Mouse (Mus musculus) kidney, postnatal 0 days (tissue): ENCODE measurements at regions not wholly inside any gene's neighbourhood (a gene's known extent, or its start where the extent isn't known, plus 50 kb on each side); places are given as distances from the start of the nearest gene placed in this dataset.
A peak's percentile ranks its signal among the peaks of the same experiment; 100 is the strongest.

Experiments
- ATAC-seq: fragments of 200-750 bp; cut with Nextera tagmentation; replicated peaks from 2 replicates; pipeline ENCODE4 v1.8.0; 2017; ENCODE audit warnings: low read depth, moderate number of reproducible peaks, moderate TSS enrichment, moderate library complexity; ENCODE audit not compliant: low FRiP score
- DNase-seq: peaks from one replicate; pipeline ENCODE4 v3.0.0-alpha.2; 2016; ENCODE audit warnings: low spot score
- H3K27ac ChIP-seq: fragments of 300-500 bp; sonication (generic); 2 replicates; pipeline ENCODE4 v1.5.1; 2014; ENCODE audit warnings: mild to moderate bottlenecking
- H3K27me3 ChIP-seq: fragments of 300-500 bp; sonication (generic); 2 replicates; pipeline ENCODE4 v1.6.1; 2014; ENCODE audit warnings: low read length, mixed read lengths; ENCODE audit not compliant: insufficient read depth
- H3K36me3 ChIP-seq: fragments of 300-500 bp; sonication (generic); 2 replicates; pipeline ENCODE4 v1.6.1; 2014; ENCODE audit warnings: low read length, mixed read lengths; ENCODE audit not compliant: insufficient read depth
- H3K4me1 ChIP-seq: fragments of 300-500 bp; sonication (generic); replicated peaks from 2 replicates; pipeline ENCODE4 v1.6.1; 2014; ENCODE audit warnings: antibody characterized with exemption, low read length, mixed read lengths; ENCODE audit not compliant: insufficient read depth
- H3K4me2 ChIP-seq: fragments of 300-500 bp; sonication (generic); 2 replicates; pipeline ENCODE4 v1.6.1; 2014; ENCODE audit warnings: mild to moderate bottlenecking, low read length, moderate library complexity, mixed read lengths
- H3K4me3 ChIP-seq: fragments of 300-500 bp; sonication (generic); replicated peaks from 2 replicates; pipeline ENCODE4 v1.5.1; 2014; ENCODE audit warnings: low read depth, low read length
- H3K9ac ChIP-seq: fragments of 300-500 bp; sonication (generic); 2 replicates; pipeline ENCODE4 v1.6.1; 2014; ENCODE audit warnings: low read depth, low read length
- H3K9me3 ChIP-seq: fragments of 300-500 bp; sonication (generic); replicated peaks from 2 replicates; pipeline ENCODE4 v1.6.1; 2016; ENCODE audit warnings: low read length, inconsistent platforms, mixed read lengths
- CTCF ChIP-seq: IDR thresholded peaks from 2 replicates; pipeline ENCODE4 v1.5.1; 2016; ENCODE audit warnings: antibody characterized with exemption, low read depth, mild to moderate bottlenecking, moderate library complexity
- WGBS: fragments of 180-500 bp; shearing (Covaris S2); extraction: QIAGEN DNeasy Blood & Tissue Kit; methylation state at CpG from one replicate; pipeline ENCODE4 v1.1.7; 2014; 5-methylcytosine and 5-hydroxymethylcytosine counted together

- Histone ChIP-seq H3K27ac (no peak overlapping the region), H3K4me2 (no peak overlapping the region), H3K4me3 (no peak overlapping the region), H3K4me1 (no peaks in the 10 kb centered on the region), H3K27me3 (no peaks in the 10 kb centered on the region), H3K9me3 (no peaks in the 10 kb centered on the region), H3K36me3 (no peaks in the 10 kb centered on the region), H3K9ac (no peak overlapping the region)
- no peak for ATAC-seq
- TF ChIP-seq CTCF: no peak
- WGBS: 88% methylated on average over 3 of the region's 3 CpGs
- no peak for DNase-seq
Observed at GRCm38 (mm10) chr14:28626951-28627350, 122.4 kb downstream of the Wnt5a start.

DNA sequence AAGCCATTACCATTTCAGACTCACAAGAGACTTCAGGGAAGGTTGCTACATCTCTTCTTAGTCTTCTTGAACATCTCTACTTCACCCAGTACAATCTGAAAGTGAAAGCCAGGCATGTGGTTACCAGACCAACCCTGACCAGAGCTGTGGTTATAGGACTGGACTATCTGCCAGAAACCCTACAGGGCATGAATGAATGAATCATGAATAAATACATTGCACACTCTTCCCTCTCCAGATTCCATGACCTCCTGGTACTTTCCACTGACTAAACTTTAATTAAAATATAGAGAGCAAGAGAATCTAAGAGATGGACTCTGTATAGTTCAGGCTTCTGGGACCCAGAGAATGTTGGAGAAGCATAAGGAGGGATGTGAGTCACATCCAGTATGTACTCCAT is 130.6 kb downstream of the Wnt5a start:
- Histone ChIP-seq H3K4me2 (no peak overlapping the region), H3K27ac (no peak overlapping the region), H3K9me3 (no peaks in the 10 kb centered on the region), H3K36me3 (no peaks in the 10 kb centered on the region), H3K9ac (no peak overlapping the region), H3K4me3 (no peak overlapping the region), H3K4me1 (no peaks in the 10 kb centered on the region), H3K27me3 (no peaks in the 10 kb centered on the region)
- ATAC-seq (no peak), DNase-seq (no peak)
- no peak for TF ChIP-seq CTCF

GRCm38 (mm10) chr14:28639056-28639455 is 134.5 kb downstream of the Wnt5a start:
- no peak for TF ChIP-seq CTCF
- H3K4me2 ChIP-seq: no peak overlapping the region
- no peak for ATAC-seq
- no peak for DNase-seq
- H3K36me3 ChIP-seq: no peaks in the 10 kb centered on the region
- 73% methylated on average over 5 of the region's 5 CpGs for WGBS
- H3K4me3 ChIP-seq: no peak overlapping the region
- no peaks in the 10 kb centered on the region for H3K4me1 ChIP-seq
- H3K9me3 ChIP-seq: no peaks in the 10 kb centered on the region
- H3K27ac ChIP-seq: no peak overlapping the region
- H3K27me3 ChIP-seq: no peaks in the 10 kb centered on the region
- no peak overlapping the region for H3K9ac ChIP-seq

DNA sequence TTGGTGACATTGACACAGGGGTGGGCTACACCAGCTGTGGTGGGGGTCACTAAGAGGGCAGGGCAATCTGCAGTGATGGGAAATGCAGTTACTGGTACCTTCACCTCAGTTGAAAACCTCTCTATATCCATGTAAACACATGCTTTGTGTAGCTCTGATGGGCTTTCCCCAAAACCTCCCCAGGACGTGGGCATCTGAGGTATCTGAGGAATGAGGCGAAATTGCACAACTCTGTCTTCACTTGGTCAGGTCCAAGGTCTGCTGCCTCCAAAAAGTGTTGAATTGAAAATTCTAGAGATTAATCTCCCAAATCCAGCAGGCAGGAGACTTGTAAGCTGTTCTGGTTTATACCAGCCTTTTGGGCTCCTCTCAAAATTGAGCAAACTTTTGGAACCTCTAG is 141.3 kb downstream of the Wnt5a start:
- no peak for DNase-seq
- no peak for TF ChIP-seq CTCF
- H3K9me3 ChIP-seq: no peaks in the 10 kb centered on the region
- H3K27me3 ChIP-seq: no peaks in the 10 kb centered on the region
- 78% methylated on average over 2 of the region's 2 CpGs for WGBS
- no peak for ATAC-seq
- no peaks in the 10 kb centered on the region for H3K36me3 ChIP-seq
- H3K4me1 ChIP-seq: no peaks in the 10 kb centered on the region
- H3K27ac ChIP-seq: no peak overlapping the region
- H3K4me3 ChIP-seq: no peak overlapping the region
- H3K4me2 ChIP-seq: no peak overlapping the region
- H3K9ac ChIP-seq: no peak overlapping the region

DNA sequence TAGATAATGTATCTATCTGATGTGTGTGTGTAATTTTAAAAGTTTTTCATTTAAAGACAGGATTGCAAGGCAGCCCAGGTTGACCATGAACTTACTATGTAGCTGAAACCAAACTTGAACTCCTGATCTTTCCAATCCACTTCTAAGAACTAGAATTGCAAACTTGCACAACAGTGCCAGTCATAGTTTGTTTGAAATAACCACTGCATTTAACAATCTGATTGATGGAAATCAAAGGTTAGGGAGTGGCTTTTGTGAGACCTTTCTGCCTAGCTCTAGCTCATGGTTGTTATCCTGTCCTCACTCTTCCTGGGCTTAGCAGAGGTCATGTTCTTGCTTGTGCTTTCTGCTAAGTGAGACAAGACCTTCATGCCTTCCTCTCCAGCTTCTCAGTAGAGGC is 144.9 kb downstream of the Wnt5a start:
- H3K4me1 ChIP-seq: no peaks in the 10 kb centered on the region
- TF ChIP-seq CTCF: no peak
- H3K27me3 ChIP-seq: no peaks in the 10 kb centered on the region
- no peak overlapping the region for H3K9ac ChIP-seq
- H3K4me2 ChIP-seq: no peak overlapping the region
- no peaks in the 10 kb centered on the region for H3K36me3 ChIP-seq
- no peak overlapping the region for H3K4me3 ChIP-seq
- ATAC-seq (no peak), DNase-seq (no peak)
- no peaks in the 10 kb centered on the region for H3K9me3 ChIP-seq
- H3K27ac ChIP-seq: no peak overlapping the region

DNA sequence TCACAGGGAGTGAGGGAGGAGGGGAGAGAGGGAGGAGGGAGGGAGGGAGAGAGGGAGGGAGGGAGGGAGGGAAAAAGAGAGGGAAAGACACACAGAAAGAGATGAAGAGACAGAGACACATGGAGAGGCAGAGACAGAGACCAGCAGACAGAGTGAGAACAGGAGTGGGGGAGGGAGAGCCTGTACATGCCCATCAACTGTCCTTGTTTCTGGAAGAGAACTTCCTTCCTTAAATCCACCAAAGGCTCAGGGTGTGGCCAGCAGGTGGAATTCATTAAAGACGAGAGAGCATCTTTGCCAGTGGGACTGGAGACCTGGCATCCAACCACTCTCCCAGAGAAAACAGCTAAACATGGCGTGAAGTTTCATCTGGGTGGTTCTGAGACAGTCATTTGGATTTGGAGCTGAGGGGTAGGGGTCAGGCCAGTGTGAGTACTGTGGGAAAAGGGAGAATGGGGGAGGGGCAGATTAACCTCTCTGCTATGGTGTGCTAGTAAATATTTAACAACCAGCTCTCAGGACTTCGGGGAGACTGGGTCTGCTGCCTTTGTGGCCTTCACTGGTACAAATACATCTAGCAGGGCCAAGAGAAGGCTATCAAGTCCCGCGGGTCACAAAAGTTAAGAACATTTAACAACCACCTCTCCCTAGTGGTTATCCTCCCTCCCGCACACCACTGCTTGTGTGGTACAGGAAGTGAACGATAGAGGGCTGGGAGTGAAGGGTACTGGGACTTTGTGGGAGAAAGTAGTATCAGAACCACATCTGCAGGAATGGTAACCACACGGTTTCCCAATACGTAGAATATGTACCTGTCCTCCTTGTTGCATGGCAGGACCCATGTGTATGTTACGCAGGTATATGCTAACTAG is 148.7 kb downstream of the Wnt5a start:
- no peaks in the 10 kb centered on the region for H3K9me3 ChIP-seq
- ATAC-seq: peak; percentile 68; the same call in 1 of the 2 replicates
- no peak overlapping the region for H3K4me2 ChIP-seq
- H3K4me3 ChIP-seq: no peak overlapping the region
- 54% methylated on average over 10 of the region's 10 CpGs for WGBS
- H3K4me1 ChIP-seq: no peaks in the 10 kb centered on the region
- no peaks in the 10 kb centered on the region for H3K36me3 ChIP-seq
- no peaks in the 10 kb centered on the region for H3K27me3 ChIP-seq
- TF ChIP-seq CTCF: peak; percentile 19; the same call in 1 of the 2 replicates
- H3K9ac ChIP-seq: no peak overlapping the region
- peak; percentile 20 for DNase-seq
- no peak overlapping the region for H3K27ac ChIP-seq

DNA sequence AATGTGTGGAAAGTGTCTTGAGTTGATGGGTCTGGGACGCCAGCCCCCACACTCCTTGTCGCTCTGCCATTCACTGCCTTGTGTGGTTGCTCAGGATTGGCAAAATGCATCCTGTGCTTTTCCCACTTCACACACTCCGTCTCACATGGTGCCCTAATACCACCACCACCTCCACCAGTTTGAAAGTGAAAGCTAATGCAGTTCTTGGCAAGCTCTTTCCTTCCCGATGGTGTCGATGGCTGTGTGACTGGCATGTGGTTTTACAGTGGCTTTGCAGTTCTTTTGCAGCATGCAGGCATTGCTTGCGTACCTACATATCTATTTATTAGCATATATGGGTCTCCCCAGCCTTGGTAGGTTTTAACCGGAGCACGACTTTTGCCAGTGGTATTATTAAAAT is 152.7 kb downstream of the Wnt5a start:
- H3K27me3 ChIP-seq: no peaks in the 10 kb centered on the region
- H3K9ac ChIP-seq: no peak overlapping the region
- 60% methylated on average over 8 of the region's 8 CpGs for WGBS
- no peak for DNase-seq
- no peak overlapping the region for H3K27ac ChIP-seq
- ATAC-seq: no peak
- H3K4me1 ChIP-seq: no peaks in the 10 kb centered on the region
- no peak overlapping the region for H3K4me2 ChIP-seq
- TF ChIP-seq CTCF: no peak
- H3K4me3 ChIP-seq: no peak overlapping the region
- no peaks in the 10 kb centered on the region for H3K36me3 ChIP-seq
- no peaks in the 10 kb centered on the region for H3K9me3 ChIP-seq
